ENCODE assay signal across 9 mouse cellular contexts in genomic region chr8:57321898-57322895, GRCm38 (mm10). TPM values are rescaled to one million over a fixed set of nuclear protein-coding genes. Genes with fewer than 3 reads are reported as not detected.
A peak's percentile ranks its signal among the peaks of the same experiment; 100 is the strongest.
DNase-seq lines count a peak whose midpoint lies in the region; ATAC-seq and TF ChIP-seq lines count a peak whose summit lies in the region.
"Had no signal": no experiment of that assay in that cellular context is flagged by ENCODE, and none has a peak within 500 bp of the region (broad histone marks: within the 10 kb centered on the region; RNA-seq: fewer than 3 reads in every experiment).

No protein-coding gene starts in this region.

- no peaks in the 10 kb centered on the region for H3K9me3 ChIP-seq in hindbrain, embryonic 14.5 days (ENCODE audit: control insufficient read depth, low read length)
- H3K9me3 ChIP-seq in midbrain, embryonic 14.5 days (ENCODE audit: control insufficient read depth, low read length): no peaks in the 10 kb centered on the region

- peaks cover 94% of the 10 kb centered on the region for H3K27me3 ChIP-seq in hindbrain, embryonic 14.5 days (ENCODE audit: control insufficient read depth, insufficient read depth, low read length)
- H3K27me3 ChIP-seq in midbrain, embryonic 14.5 days (ENCODE audit: control insufficient read depth, insufficient read depth, low read length): peaks cover 96% of the 10 kb centered on the region

- no peaks in the 10 kb centered on the region for H3K36me3 ChIP-seq in hindbrain, embryonic 14.5 days (replicated peaks; ENCODE audit: control insufficient read depth, insufficient read depth)
- no peaks in the 10 kb centered on the region for H3K36me3 ChIP-seq in midbrain, embryonic 14.5 days (ENCODE audit: control insufficient read depth, insufficient read depth, low read length)

- peak overlapping the region; percentile 35 for H3K4me3 ChIP-seq in embryonic fibroblast, embryonic 13.5 days (ENCODE audit: insufficient read depth, low read length)
- H3K4me3 ChIP-seq in hindbrain, embryonic 14.5 days (replicated peaks; ENCODE audit: low read length): peak overlapping the region; percentile 25
- H3K4me3 ChIP-seq in midbrain, embryonic 14.5 days (replicated peaks; ENCODE audit: low read depth, low read length): peak overlapping the region; percentile 22
- H3K4me3 ChIP-seq: myocyte had no signal

- no peak overlapping the region for H3K27ac ChIP-seq in embryonic fibroblast, embryonic 13.5 days (ENCODE audit: insufficient read depth, low read length)
- H3K27ac ChIP-seq in hindbrain, embryonic 14.5 days: no peak overlapping the region
- no peak overlapping the region for H3K27ac ChIP-seq in midbrain, embryonic 14.5 days (replicated peaks; ENCODE audit: low read depth, low read length)

- no peak for TF ChIP-seq POLR2A in embryonic fibroblast, embryonic 13.5 days (IDR thresholded peaks at IDR 0.05; ENCODE audit: low read depth, low read length)

- under 1% methylated on average over 55 of the region's 64 CpGs for WGBS in hindbrain, embryonic 14.5 days
- under 1% methylated on average over 57 of the region's 64 CpGs for WGBS in midbrain, embryonic 14.5 days

- TF ChIP-seq CTCF in embryonic fibroblast, embryonic 13.5 days (IDR thresholded peaks at IDR 0.05; ENCODE audit: borderline replicate concordance, insufficient read depth, low read length): no peak

- H3K9ac ChIP-seq in hindbrain, embryonic 14.5 days: no peak overlapping the region
- no peak overlapping the region for H3K9ac ChIP-seq in midbrain, embryonic 14.5 days (replicated peaks; ENCODE audit: low read length)

- H3K4me2 ChIP-seq in hindbrain, embryonic 14.5 days (replicated peaks): peak overlapping the region; percentile 43
- peak overlapping the region; percentile 52 for H3K4me2 ChIP-seq in midbrain, embryonic 14.5 days (ENCODE audit: low read length)

- H3K4me1 ChIP-seq in embryonic fibroblast, embryonic 13.5 days (ENCODE audit: control insufficient read depth, insufficient read depth, low read length): no peaks in the 10 kb centered on the region
- peaks cover 10% of the 10 kb centered on the region; the same call in 1 of the 2 replicates for H3K4me1 ChIP-seq in hindbrain, embryonic 14.5 days (replicated peaks; ENCODE audit: control insufficient read depth, insufficient read depth, low read length)
- peaks cover 9% of the 10 kb centered on the region for H3K4me1 ChIP-seq in midbrain, embryonic 14.5 days (ENCODE audit: control insufficient read depth, insufficient read depth, low read length)

- peak; percentile 27 to 40 for DNase-seq in cerebellum, postnatal 10 days
- DNase-seq in cerebellum, adult 9-11 months: no peak
- no peak for DNase-seq in hindbrain, embryonic 14.5 days (ENCODE audit: low spot score)
- peak; percentile 38 for DNase-seq in midbrain, embryonic 14.5 days
- DNase-seq in gastrocnemius, adult 18-20 months (ENCODE audit: low spot score): no peak
- DNase-seq in adrenal gland, adult 2 months: no peak
- no peak for DNase-seq in thymus, postnatal 25 days

- peak; percentile 46; the same call in 1 of the 2 replicates for ATAC-seq in hindbrain, embryonic 14.5 days (ENCODE audit: low FRiP score)
- ATAC-seq in midbrain, embryonic 14.5 days (ENCODE audit: low FRiP score, low TSS enrichment): peak; percentile 11; the same call in 1 of the 2 replicates

RNA-seq across cellular contexts. Expression of gene Hand2, which starts 1.4 kb away (rescaled TPM):
- polyA plus RNA-seq in embryonic fibroblast, embryonic 13.5 days (2011; ENCODE audit: insufficient read length, low read depth, missing spikeins): 3.3 and 5.0 TPM in 2 replicates
- polyA plus RNA-seq in hindbrain, embryonic 14.5 days (2014; fragmentation: Nextera tagmentation; extraction: Ambion mirVana): not detected in 2 replicates
- polyA plus RNA-seq in midbrain, embryonic 14.5 days (2014; fragmentation: Nextera tagmentation; extraction: Ambion mirVana): not detected in 2 replicates
- total RNA-seq in gastrocnemius, adult 18-20 months (2021): not detected
- 10 to 100 TPM; 30.6 to 56.3 TPM for total RNA-seq in adrenal gland, adult 2 months (2021)
- polyA plus RNA-seq in adrenal gland, adult 2 months (2012; rRNA removed): 46.9 and 76.2 TPM in 2 replicates
- polyA plus RNA-seq: myocyte had no signal

Comparison
In these comparisons a context has a peak if more than half of its experiments do, and no peak if none do; other contexts are left out.
1. DNase-seq: peak in cerebellum, postnatal 10 days (2 of 2) and midbrain, embryonic 14.5 days (single experiment); none in cerebellum, adult 9-11 months (single experiment), hindbrain, embryonic 14.5 days (single experiment), gastrocnemius, adult 18-20 months (single experiment), adrenal gland, adult 2 months (single experiment) and thymus, postnatal 25 days (single experiment).
2. Peak in every context shown above with its lines, with median percentiles within 50 percentile points of each other: H3K4me3 ChIP-seq.